Mouse (Mus musculus): ENCODE results near the gene Slc2a9. TPM values are rescaled to one million over a fixed set of nuclear protein-coding genes. Genes with fewer than 3 reads are reported as not detected.

Gene Slc2a9
- polyA plus RNA-seq, 1 experiment: 17.3 TPM

GRCm38 (mm10) chr5:38364396-38364795 lies 138.5 kb downstream of the Slc2a9 start:
- no peak for TF ChIP-seq CTCF (IDR thresholded peaks at IDR 0.05; ENCODE audit: extremely low read depth, insufficient read length, insufficient replicate concordance, low read depth, low read length)
- WGBS: 82% methylated on average over 5 of the region's 5 CpGs
- no peak overlapping the region for H3K27ac ChIP-seq (ENCODE audit: insufficient read depth, low read depth, low read length)
- H3K27me3 ChIP-seq (ENCODE audit: control insufficient read depth, insufficient read depth, low read length): no peaks in the 10 kb centered on the region
- no peaks in the 10 kb centered on the region; the same call in 1 of the 2 replicates for H3K36me3 ChIP-seq (ENCODE audit: control insufficient read depth, insufficient read depth, low read length)
- peaks cover 5% of the 10 kb centered on the region; the same call in 1 of the 2 replicates for H3K4me1 ChIP-seq (ENCODE audit: control insufficient read depth, insufficient read depth, insufficient read length, low read length)
- H3K4me3 ChIP-seq (ENCODE audit: low read depth, low read length): no peak overlapping the region

- TF ChIP-seq POLR2A (IDR thresholded peaks at IDR 0.05; ENCODE audit: low read depth, low read length): no peak
- TF ChIP-seq CTCF (IDR thresholded peaks at IDR 0.05; ENCODE audit: extremely low read depth, insufficient read length, insufficient replicate concordance, low read depth, low read length): no peak
- Histone ChIP-seq H3K36me3 (ENCODE audit: control insufficient read depth, insufficient read depth, low read length) (no peaks in the 10 kb centered on the region; the same call in 1 of the 2 replicates), H3K4me1 (ENCODE audit: control insufficient read depth, insufficient read depth, insufficient read length, low read length) (no peaks in the 10 kb centered on the region), H3K27me3 (ENCODE audit: control insufficient read depth, insufficient read depth, low read length) (no peaks in the 10 kb centered on the region), H3K4me3 (ENCODE audit: low read depth, low read length) (no peak overlapping the region), H3K27ac (ENCODE audit: insufficient read depth, low read depth, low read length) (no peak overlapping the region)
- 87% methylated on average over 2 of the region's 2 CpGs for WGBS
Observed at GRCm38 (mm10) chr5:38359716-38360115, 143.2 kb downstream of the Slc2a9 start.

GRCm38 (mm10) chr5:38356927-38357326 lies 146.0 kb downstream of the Slc2a9 start:
- TF ChIP-seq POLR2A (IDR thresholded peaks at IDR 0.05; ENCODE audit: low read depth, low read length) (no peak), CTCF (IDR thresholded peaks at IDR 0.05; ENCODE audit: extremely low read depth, insufficient read length, insufficient replicate concordance, low read depth, low read length) (no peak)
- Histone ChIP-seq H3K4me3 (ENCODE audit: low read depth, low read length) (no peak overlapping the region), H3K27me3 (ENCODE audit: control insufficient read depth, insufficient read depth, low read length) (no peaks in the 10 kb centered on the region), H3K36me3 (ENCODE audit: control insufficient read depth, insufficient read depth, low read length) (no peaks in the 10 kb centered on the region; the same call in 1 of the 2 replicates), H3K27ac (ENCODE audit: insufficient read depth, low read depth, low read length) (no peak overlapping the region), H3K4me1 (ENCODE audit: control insufficient read depth, insufficient read depth, insufficient read length, low read length) (no peaks in the 10 kb centered on the region)
- 76% methylated on average over 3 of the region's 3 CpGs for WGBS

GRCm38 (mm10) chr5:38350351-38350929 lies 152.5 kb downstream of the Slc2a9 start:
- Histone ChIP-seq H3K27ac (ENCODE audit: insufficient read depth, low read depth, low read length) (no peak overlapping the region), H3K36me3 (ENCODE audit: control insufficient read depth, insufficient read depth, low read length) (no peaks in the 10 kb centered on the region), H3K27me3 (ENCODE audit: control insufficient read depth, insufficient read depth, low read length) (no peaks in the 10 kb centered on the region), H3K4me3 (ENCODE audit: low read depth, low read length) (no peak overlapping the region), H3K4me1 (ENCODE audit: control insufficient read depth, insufficient read depth, insufficient read length, low read length) (no peaks in the 10 kb centered on the region)
- no peak for TF ChIP-seq CTCF (IDR thresholded peaks at IDR 0.05; ENCODE audit: extremely low read depth, insufficient read length, insufficient replicate concordance, low read depth, low read length)
- no peak for TF ChIP-seq POLR2A (IDR thresholded peaks at IDR 0.05; ENCODE audit: low read depth, low read length)
- WGBS: 47% methylated on average over 5 of the region's 5 CpGs

- no peak overlapping the region for H3K27ac ChIP-seq (ENCODE audit: insufficient read depth, low read depth, low read length)
- H3K4me1 ChIP-seq (ENCODE audit: control insufficient read depth, insufficient read depth, insufficient read length, low read length): no peaks in the 10 kb centered on the region
- 15% methylated on average over 10 of the region's 10 CpGs for WGBS
- H3K4me3 ChIP-seq (ENCODE audit: low read depth, low read length): no peak overlapping the region
- no peaks in the 10 kb centered on the region for H3K36me3 ChIP-seq (ENCODE audit: control insufficient read depth, insufficient read depth, low read length)
- no peaks in the 10 kb centered on the region for H3K27me3 ChIP-seq (ENCODE audit: control insufficient read depth, insufficient read depth, low read length)
- TF ChIP-seq CTCF (IDR thresholded peaks at IDR 0.05; ENCODE audit: extremely low read depth, insufficient read length, insufficient replicate concordance, low read depth, low read length) (no peak), POLR2A (IDR thresholded peaks at IDR 0.05; ENCODE audit: low read depth, low read length) (no peak)
Observed at GRCm38 (mm10) chr5:38346646-38347432, 156.1 kb downstream of the Slc2a9 start.

GRCm38 (mm10) chr5:38343101-38343500 lies 159.8 kb downstream of the Slc2a9 start:
- WGBS: 79% methylated on average over 3 of the region's 3 CpGs
- H3K27me3 ChIP-seq (ENCODE audit: control insufficient read depth, insufficient read depth, low read length): no peaks in the 10 kb centered on the region
- H3K4me3 ChIP-seq (ENCODE audit: low read depth, low read length): no peak overlapping the region
- no peaks in the 10 kb centered on the region for H3K4me1 ChIP-seq (ENCODE audit: control insufficient read depth, insufficient read depth, insufficient read length, low read length)
- no peak overlapping the region for H3K27ac ChIP-seq (ENCODE audit: insufficient read depth, low read depth, low read length)
- H3K36me3 ChIP-seq (ENCODE audit: control insufficient read depth, insufficient read depth, low read length): no peaks in the 10 kb centered on the region
- no peak for TF ChIP-seq POLR2A (IDR thresholded peaks at IDR 0.05; ENCODE audit: low read depth, low read length)

- TF ChIP-seq POLR2A (IDR thresholded peaks at IDR 0.05; ENCODE audit: low read depth, low read length) (no peak), CTCF (IDR thresholded peaks at IDR 0.05; ENCODE audit: extremely low read depth, insufficient read length, insufficient replicate concordance, low read depth, low read length) (no peak)
- Histone ChIP-seq H3K27ac (ENCODE audit: insufficient read depth, low read depth, low read length) (no peak overlapping the region), H3K4me3 (ENCODE audit: low read depth, low read length) (no peak overlapping the region), H3K4me1 (ENCODE audit: control insufficient read depth, insufficient read depth, insufficient read length, low read length) (no peaks in the 10 kb centered on the region), H3K27me3 (ENCODE audit: control insufficient read depth, insufficient read depth, low read length) (no peaks in the 10 kb centered on the region; the same call in 1 of the 2 replicates), H3K36me3 (ENCODE audit: control insufficient read depth, insufficient read depth, low read length) (no peaks in the 10 kb centered on the region)
- 29% methylated on average over 1 of the region's 1 CpGs for WGBS
Observed at GRCm38 (mm10) chr5:38334582-38334981, 168.4 kb downstream of the Slc2a9 start.
